Mouse (Mus musculus): ENCODE data around the gene Sipa1l1.
"Not testable (repeated sequence)": the region's sequence is repeated elsewhere in the genome, so short reads cannot be mapped to it uniquely, and the experiment has no call there.

Gene Sipa1l1

GRCm38 (mm10) chr12:82175709-82176108 lies 6.6 kb downstream of the Sipa1l1 start:
- no peak for DNase-seq (ENCODE audit: low read depth in 1 of 2, low spot score in 2 of 2)

GRCm38 (mm10) chr12:82178636-82179035 lies 9.5 kb downstream of the Sipa1l1 start:
- no peak for DNase-seq (ENCODE audit: low read depth in 1 of 2, low spot score in 2 of 2)

GRCm38 (mm10) chr12:82179626-82180025 lies 10.5 kb downstream of the Sipa1l1 start:
- no peak for DNase-seq (ENCODE audit: low read depth in 1 of 2, low spot score in 2 of 2)

- DNase-seq (ENCODE audit: low read depth in 1 of 2, low spot score in 2 of 2) = not testable (repeated sequence)
Measured at GRCm38 (mm10) chr12:82186156-82186555, 17.0 kb downstream of the Sipa1l1 start.

- DNase-seq (ENCODE audit: low read depth in 1 of 2, low spot score in 2 of 2) = no peak
Measured at GRCm38 (mm10) chr12:82186740-82187139, 17.6 kb downstream of the Sipa1l1 start.

GRCm38 (mm10) chr12:82187178-82187839 lies 18.2 kb downstream of the Sipa1l1 start:
- DNase-seq (ENCODE audit: low read depth in 1 of 2, low spot score in 2 of 2) = no peak

GRCm38 (mm10) chr12:82188321-82189075 lies 19.4 kb downstream of the Sipa1l1 start:
- DNase-seq (ENCODE audit: low read depth in 1 of 2, low spot score in 2 of 2) = no peak

GRCm38 (mm10) chr12:82189076-82189675 lies 20.1 kb downstream of the Sipa1l1 start:
- no peak for DNase-seq (ENCODE audit: low read depth in 1 of 2, low spot score in 2 of 2)

GRCm38 (mm10) chr12:82189715-82190581 lies 20.8 kb downstream of the Sipa1l1 start:
- no peak for DNase-seq (ENCODE audit: low read depth in 1 of 2, low spot score in 2 of 2)

- DNase-seq (ENCODE audit: low read depth in 1 of 2, low spot score in 2 of 2) = no peak
Measured at GRCm38 (mm10) chr12:82190582-82190965, 21.5 kb downstream of the Sipa1l1 start.

GRCm38 (mm10) chr12:82191686-82192085 lies 22.6 kb downstream of the Sipa1l1 start:
- no peak for DNase-seq (ENCODE audit: low read depth in 1 of 2, low spot score in 2 of 2)

GRCm38 (mm10) chr12:82192641-82193054 lies 23.5 kb downstream of the Sipa1l1 start:
- no peak for DNase-seq (ENCODE audit: low read depth in 1 of 2, low spot score in 2 of 2)

- no peak for DNase-seq (ENCODE audit: low read depth in 1 of 2, low spot score in 2 of 2)
Measured at GRCm38 (mm10) chr12:82193476-82193875, 24.4 kb downstream of the Sipa1l1 start.

GRCm38 (mm10) chr12:82194919-82195318 lies 25.8 kb downstream of the Sipa1l1 start:
- no peak for DNase-seq (ENCODE audit: low read depth in 1 of 2, low spot score in 2 of 2)

GRCm38 (mm10) chr12:82196213-82196612 lies 27.1 kb downstream of the Sipa1l1 start:
- no peak for DNase-seq (ENCODE audit: low read depth in 1 of 2, low spot score in 2 of 2)

GRCm38 (mm10) chr12:82196615-82197146 lies 27.6 kb downstream of the Sipa1l1 start:
- DNase-seq (ENCODE audit: low read depth in 1 of 2, low spot score in 2 of 2) = no peak

- no peak for DNase-seq (ENCODE audit: low read depth in 1 of 2, low spot score in 2 of 2)
Measured at GRCm38 (mm10) chr12:82197207-82197606, 28.1 kb downstream of the Sipa1l1 start.

- DNase-seq (ENCODE audit: low read depth in 1 of 2, low spot score in 2 of 2) = no peak
Measured at GRCm38 (mm10) chr12:82199286-82199685, 30.2 kb downstream of the Sipa1l1 start.

- DNase-seq (ENCODE audit: low read depth in 1 of 2, low spot score in 2 of 2) = no peak
Measured at GRCm38 (mm10) chr12:82204106-82204505, 35.0 kb downstream of the Sipa1l1 start.

- no peak for DNase-seq (ENCODE audit: low read depth in 1 of 2, low spot score in 2 of 2)
Measured at GRCm38 (mm10) chr12:82206857-82207647, 37.9 kb downstream of the Sipa1l1 start.
